Mouse (Mus musculus): ENCODE results near the gene Cyfip2.

Gene Cyfip2

DNA sequence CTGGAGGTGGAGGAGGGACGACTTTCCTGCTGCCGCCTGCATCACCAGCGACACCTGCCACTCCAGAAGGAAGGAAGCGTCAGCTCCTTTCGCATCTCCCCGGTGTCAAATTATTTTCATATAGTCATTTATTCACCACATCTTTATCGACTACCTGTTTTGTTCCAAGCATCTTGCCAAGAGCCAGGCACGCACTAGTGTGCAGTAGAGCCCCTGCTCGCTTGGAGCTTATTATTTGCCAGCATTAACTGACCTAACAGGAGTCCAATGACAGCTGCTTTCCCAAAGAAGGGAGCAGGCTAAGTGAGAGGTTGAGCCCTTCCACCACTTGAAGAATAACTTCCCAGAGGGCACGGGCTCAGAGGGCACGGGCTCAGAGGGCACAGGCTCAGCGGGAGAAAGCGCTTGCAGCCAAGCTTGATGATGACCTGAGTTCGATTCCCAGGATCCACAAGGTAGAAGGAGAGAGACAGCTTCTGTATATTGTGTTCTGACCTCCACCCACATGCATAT, at the start of gene Cyfip2:
Gene Cyfip2 (minus strand): TSS at position 337 of the 513 bp plus-strand sequence.
- no peak for DNase-seq (ENCODE audit: low spot score in 2 of 2)

DNA sequence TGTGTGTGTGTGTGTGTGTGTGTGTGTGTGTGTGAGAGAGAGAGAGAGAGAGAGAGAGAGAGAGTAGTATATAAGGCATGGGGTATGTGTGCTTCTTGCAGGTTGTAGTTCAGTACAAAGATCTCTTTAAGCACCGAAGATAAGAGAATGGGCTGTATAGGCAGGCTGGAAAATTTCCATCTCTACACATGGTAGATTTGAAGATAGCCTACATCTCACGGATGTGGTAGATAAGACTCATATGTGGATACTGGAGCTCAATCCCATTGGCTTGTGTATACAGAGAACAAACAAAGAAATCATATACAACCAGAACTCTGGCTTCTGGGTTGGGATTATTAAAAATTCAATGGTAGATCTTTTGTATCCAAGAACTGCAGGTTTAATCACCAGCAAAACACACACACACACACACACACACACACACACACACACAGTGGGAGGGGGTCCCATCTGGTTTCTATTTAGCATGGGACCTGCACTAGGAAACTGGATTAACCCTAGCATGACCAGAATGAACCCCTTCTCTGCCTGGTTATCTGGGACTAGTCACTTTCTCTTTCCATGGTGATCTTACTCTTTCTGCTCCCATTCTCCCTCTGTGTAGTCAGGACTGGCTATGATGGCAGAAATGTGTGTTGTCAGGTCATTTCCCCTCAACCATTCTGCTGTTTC, 48.5 kb upstream of the Cyfip2 start:
- no peak for DNase-seq (ENCODE audit: low spot score in 2 of 2)

- DNase-seq (ENCODE audit: low spot score in 2 of 2): no peak
These were observed 45.7 kb upstream of the Cyfip2 start for GRCm38 (mm10) chr11:46358369-46358768.

- no peak for DNase-seq (ENCODE audit: low spot score in 2 of 2)
These were observed 37.2 kb upstream of the Cyfip2 start for GRCm38 (mm10) chr11:46349681-46350410.

DNA sequence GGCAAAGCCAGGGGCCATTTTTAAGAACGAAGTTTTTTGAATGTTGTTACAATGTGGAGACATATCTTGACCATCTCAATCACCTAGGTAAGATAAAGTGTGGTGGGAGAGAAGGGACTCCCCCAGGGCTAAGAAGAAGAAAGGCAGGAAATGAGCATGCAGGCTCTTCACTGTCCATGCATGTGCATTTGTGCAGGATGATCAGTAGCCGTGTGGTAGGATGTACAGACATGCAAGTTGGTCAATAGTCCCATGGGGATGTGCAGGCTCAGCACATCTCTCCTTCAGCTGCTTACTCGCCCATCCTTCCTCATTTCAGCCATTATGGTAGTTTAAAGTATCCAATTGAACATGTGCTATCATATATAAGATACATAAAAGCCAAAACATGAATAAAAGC, 35.8 kb upstream of the Cyfip2 start:
- no peak for DNase-seq (ENCODE audit: low spot score in 2 of 2)

GRCm38 (mm10) chr11:46347756-46348155, 35.1 kb upstream of the Cyfip2 start:
- DNase-seq (ENCODE audit: low spot score in 2 of 2): no peak

GRCm38 (mm10) chr11:46343886-46344546, 31.4 kb upstream of the Cyfip2 start:
- no peak for DNase-seq (ENCODE audit: low spot score in 2 of 2)

DNA sequence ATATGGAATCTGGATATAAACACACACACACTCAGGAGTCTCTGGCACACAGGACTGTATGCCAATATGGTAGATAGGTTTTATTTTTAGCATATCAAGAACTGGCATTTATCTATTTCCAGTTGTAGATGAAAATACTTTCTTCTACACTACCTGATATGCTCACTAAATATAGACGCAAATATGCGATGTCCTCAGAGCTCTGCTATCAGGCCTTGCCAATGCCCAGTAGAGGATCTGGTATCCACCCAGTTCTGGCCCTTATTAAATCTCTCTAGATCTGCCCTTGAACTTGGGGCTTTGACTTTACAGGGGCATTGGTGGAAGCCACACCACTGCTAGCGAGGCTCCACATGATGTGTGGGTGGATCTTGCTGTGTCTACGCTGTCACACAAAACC, 29.3 kb upstream of the Cyfip2 start:
- DNase-seq (ENCODE audit: low spot score in 2 of 2): no peak

- DNase-seq (ENCODE audit: low spot score in 2 of 2): no peak
These were observed 23.4 kb upstream of the Cyfip2 start for GRCm38 (mm10) chr11:46336020-46336419.

DNA sequence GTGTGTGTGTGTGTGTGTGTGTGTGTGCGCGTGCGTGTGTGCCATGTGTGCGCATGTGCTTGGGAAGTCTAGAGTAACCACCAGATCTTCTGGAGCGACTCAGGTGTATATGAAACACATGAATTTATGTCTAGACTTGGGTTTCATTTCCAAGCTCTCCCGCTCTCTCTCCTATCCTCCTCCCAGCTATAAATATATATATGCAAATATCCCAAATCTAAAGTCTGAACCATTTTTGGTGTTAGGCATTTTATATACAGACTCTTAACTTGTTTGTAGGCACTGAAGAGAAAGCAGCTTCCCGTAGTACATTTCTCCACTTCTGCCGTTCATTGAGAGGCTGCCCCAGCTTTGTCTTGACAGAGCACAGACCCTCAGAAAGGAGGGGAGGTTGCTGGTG, 19.6 kb upstream of the Cyfip2 start:
- no peak for DNase-seq (ENCODE audit: low spot score in 2 of 2)

- DNase-seq (ENCODE audit: low spot score in 2 of 2): no peak
These were observed 13.8 kb upstream of the Cyfip2 start for GRCm38 (mm10) chr11:46326271-46327015.

- no peak for DNase-seq (ENCODE audit: low spot score in 2 of 2)
These were observed 8.9 kb upstream of the Cyfip2 start for GRCm38 (mm10) chr11:46321559-46321958.

DNA sequence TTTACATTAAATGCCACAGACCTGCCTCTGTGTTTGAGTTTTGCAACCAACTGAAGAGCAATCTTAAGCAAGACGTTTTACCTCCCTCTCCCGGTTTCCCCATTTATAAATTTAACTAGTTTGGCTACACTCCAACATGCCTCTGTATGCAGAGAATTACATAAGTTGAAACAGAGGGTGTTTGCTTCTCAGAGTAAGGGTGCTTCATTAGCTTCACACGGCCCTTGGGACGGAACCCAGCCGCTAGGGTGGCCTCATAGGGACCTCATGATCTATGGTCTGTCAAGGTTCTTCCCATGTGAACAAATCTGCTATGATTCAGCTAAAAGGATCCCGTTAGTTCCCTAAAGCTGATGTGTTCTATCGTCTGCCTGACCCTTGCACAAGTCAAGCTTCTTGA, 1.9 kb upstream of the Cyfip2 start:
- DNase-seq (ENCODE audit: low spot score in 2 of 2): no peak

DNA sequence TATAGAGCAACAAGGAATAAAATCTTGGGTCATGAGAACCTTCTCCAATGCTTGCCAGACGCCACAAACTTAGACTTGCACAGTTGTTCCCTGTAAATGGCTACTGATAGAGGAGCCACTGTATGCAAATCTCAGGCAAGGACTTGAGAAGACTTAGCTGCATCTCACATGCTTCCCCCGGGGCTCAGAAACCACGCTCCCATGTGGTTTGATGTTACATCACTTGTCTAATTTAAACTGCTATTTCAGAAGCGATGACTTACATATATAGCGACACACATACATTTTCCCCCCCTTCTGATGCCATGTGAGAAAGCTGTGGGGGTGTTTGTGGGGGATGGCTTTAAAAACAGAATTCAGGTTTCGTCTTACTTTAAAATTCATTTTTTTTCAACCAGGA, 1.2 kb upstream of the Cyfip2 start:
- DNase-seq (ENCODE audit: low spot score in 2 of 2): no peak

DNA sequence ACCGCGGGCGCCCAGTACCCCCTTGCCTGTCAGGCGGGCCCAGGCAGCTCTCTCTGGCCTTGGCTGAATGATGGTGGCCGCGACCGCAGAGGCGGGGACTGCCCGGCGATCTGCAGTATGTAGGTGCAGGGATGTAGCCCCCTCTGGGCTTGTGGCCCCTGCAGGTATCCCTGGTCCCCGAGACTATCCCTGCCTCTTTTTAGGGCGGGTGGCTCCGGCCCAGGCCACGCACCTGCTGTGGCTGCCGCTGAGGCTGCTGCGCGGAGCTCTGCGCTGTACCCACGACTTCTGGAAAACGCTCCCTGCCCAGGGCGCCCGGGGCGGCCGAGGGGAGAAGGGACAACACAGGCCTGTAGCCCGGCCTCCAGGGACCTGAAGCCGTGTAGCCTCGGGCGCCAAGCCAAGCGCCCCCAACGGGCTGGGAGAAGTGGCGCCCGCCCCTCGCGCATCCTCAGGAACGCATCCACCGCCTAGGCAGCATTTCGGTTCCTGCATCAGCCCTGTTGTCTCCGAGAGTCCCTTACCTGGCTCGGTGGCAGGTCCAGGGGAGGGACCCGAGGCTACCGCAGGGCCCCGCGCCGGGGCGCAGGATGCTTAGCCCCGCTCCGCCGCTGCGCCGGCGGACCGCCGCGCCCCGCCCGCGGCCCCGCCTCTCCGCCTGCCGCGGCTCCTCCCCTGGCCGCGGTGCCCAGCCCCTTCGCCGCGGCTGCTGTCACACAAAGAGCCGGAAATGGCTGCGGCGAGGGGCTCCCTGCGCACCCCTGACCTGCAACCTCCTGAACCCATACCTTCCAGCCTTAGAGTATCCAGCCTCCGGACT, 746 bp downstream of the Cyfip2 start:
- peak; percentile 7 to 20 for DNase-seq (ENCODE audit: low spot score in 2 of 2)

DNA sequence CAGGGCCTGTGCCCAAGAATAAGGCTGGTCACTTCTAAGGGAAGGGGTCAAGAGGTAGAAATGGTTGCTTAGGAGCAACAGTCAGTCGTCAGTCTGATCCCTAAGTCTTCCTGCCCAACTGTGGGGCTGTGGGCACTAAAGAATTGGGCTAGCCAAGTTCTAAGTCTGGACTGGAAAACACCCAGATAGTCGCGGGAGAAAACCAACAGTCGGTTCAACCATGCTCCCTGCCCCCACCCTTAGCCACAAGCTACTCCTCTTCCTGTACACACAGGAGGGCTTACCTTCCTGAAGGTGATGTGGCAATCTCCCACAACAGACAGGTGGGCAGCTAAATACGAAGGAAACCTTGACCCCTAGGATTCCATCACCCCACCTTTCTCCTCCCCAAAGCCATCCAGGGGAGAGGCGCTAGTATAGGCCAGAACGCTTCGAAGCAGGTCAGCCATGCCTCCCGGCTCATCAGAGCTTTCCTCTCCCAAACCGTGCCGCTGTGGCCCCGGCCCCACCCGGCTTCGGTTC, 1.4 kb downstream of the Cyfip2 start:
- no peak for DNase-seq (ENCODE audit: low spot score in 2 of 2)

- no peak for DNase-seq (ENCODE audit: low spot score in 2 of 2)
These were observed 2.0 kb downstream of the Cyfip2 start for GRCm38 (mm10) chr11:46310647-46311063.

GRCm38 (mm10) chr11:46309808-46310555, 2.7 kb downstream of the Cyfip2 start:
- DNase-seq (ENCODE audit: low spot score in 2 of 2): no peak

DNA sequence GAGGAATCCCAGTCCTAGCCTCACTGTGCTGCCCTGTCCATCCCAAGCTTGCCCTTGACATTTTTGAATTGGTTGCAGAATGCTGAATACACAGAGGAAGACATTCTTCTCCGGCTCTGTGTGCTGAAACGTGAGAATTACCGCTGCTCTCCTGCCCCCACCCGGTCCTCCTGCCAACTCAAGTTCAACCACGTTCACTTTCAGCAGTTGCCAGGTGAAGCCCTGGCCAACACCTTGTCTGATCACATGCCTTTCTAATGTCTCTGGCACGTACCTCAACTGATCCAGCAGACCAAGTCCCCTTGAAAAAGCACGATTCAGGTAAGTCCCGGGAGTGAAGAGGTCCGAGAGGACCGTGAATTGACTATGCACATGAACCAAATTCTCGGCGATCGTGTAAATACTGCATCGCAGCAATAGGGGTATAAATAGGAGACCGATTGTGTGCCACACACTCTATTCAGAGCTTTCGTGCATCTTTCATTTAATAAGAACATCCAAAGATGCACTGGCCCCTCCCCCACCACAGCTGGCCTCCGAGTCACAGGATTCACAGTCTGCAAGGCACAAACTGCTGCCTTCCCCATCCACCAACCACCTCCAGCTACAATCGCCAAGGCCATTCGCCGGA, 3.4 kb downstream of the Cyfip2 start:
- DNase-seq (ENCODE audit: low spot score in 2 of 2): no peak

Measured in urinary bladder, postnatal 36 days (tissue).